In the genomic region with DNA sequence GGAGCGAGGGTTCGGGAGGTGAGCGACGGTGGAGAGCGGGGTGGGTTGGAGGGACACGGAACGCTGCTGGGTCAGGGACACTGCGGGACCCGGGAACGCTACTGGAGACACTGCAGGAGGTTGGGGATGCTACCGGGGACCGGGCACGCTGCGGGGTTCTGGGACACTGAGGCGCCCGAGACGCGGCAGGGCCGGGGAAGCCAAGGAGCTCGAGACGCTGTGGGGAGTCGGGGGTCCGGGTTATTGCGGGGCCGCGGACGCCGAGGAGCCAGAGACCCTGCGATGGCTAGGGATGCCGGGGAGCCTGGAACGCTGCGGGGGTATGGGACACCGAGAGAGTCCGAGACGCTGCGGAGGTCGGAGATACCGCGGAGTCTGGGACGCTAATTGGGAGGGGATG, we compare ENCODE assay signal across 8 mouse cellular contexts. TPM values are rescaled to one million over a fixed set of nuclear protein-coding genes. Genes with fewer than 3 reads are reported as not detected.
A peak's percentile ranks its signal among the peaks of the same experiment; 100 is the strongest.
DNase-seq lines count a peak whose midpoint lies in the region; ATAC-seq and TF ChIP-seq lines count a peak whose summit lies in the region.

No protein-coding gene starts in this region.

- peak overlapping the region; percentile 87 for H3K27ac ChIP-seq in heart, embryonic 10.5 days
- peak overlapping the region; percentile 55 for H3K27ac ChIP-seq in liver, embryonic 16.5 days (ENCODE audit: low read length)

- no peaks in the 10 kb centered on the region for H3K9me3 ChIP-seq in heart, embryonic 10.5 days
- no peaks in the 10 kb centered on the region for H3K9me3 ChIP-seq in G1E (replicated peaks)
- H3K9me3 ChIP-seq in liver, embryonic 16.5 days (replicated peaks; ENCODE audit: control insufficient read depth, low read length), result no peaks in the 10 kb centered on the region

- peaks cover 31% of the 10 kb centered on the region for H3K4me1 ChIP-seq in heart, embryonic 10.5 days
- H3K4me1 ChIP-seq in G1E (ENCODE audit: insufficient read depth, low read depth, low read length), result peaks cover 49% of the 10 kb centered on the region
- peaks cover 24% of the 10 kb centered on the region for H3K4me1 ChIP-seq in liver, embryonic 16.5 days (ENCODE audit: control insufficient read depth, low read depth, low read length)

- peak overlapping the region; percentile 95 for H3K4me2 ChIP-seq in liver, embryonic 16.5 days (ENCODE audit: low read depth, low read length)

- H3K36me3 ChIP-seq in heart, embryonic 10.5 days, result peaks cover 29% of the 10 kb centered on the region
- H3K36me3 ChIP-seq in G1E (replicated peaks), result peaks cover 38% of the 10 kb centered on the region
- peaks cover 10% of the 10 kb centered on the region for H3K36me3 ChIP-seq in liver, embryonic 16.5 days (ENCODE audit: control insufficient read depth, insufficient read depth)

- TF ChIP-seq CTCF in G1E (IDR thresholded peaks at IDR 0.05; ENCODE audit: low read depth, low read length), result no peak

- H3K27me3 ChIP-seq in heart, embryonic 10.5 days (ENCODE audit: insufficient read depth, poor library complexity, severe bottlenecking), result 0 out of 2 replicates have a peak, but pooled peaks cover 4% of the 10 kb centered on the region
- 0 out of 2 replicates have a peak, but pooled peaks cover 2% of the 10 kb centered on the region for H3K27me3 ChIP-seq in G1E (ENCODE audit: insufficient read depth, low read length)
- no peaks in the 10 kb centered on the region for H3K27me3 ChIP-seq in liver, embryonic 16.5 days (ENCODE audit: control insufficient read depth, insufficient read depth, low read depth, low read length)

- 0 out of 2 replicates have a peak, but pooled peaks have one; percentile 2 for ATAC-seq in G1E (ENCODE audit: extremely low read depth, insufficient number of reproducible peaks, low FRiP score, poor library complexity, severe bottlenecking)
- ATAC-seq in granulocyte monocyte progenitor cell, adult 5-6 weeks (replicated peaks; ENCODE audit: poor library complexity, severe bottlenecking), result peak; percentile 9
- ATAC-seq in liver, embryonic 16.5 days (ENCODE audit: low read depth), result peak; percentile 39

- under 1% methylated on average over 40 of the region's 40 CpGs for WGBS in heart, embryonic 10.5 days
- WGBS in liver, embryonic 16.5 days (ENCODE audit: insufficient replicate concordance), result under 1% methylated on average over 40 of the region's 40 CpGs

- peak overlapping the region; percentile 77 for H3K4me3 ChIP-seq in heart, embryonic 10.5 days
- H3K4me3 ChIP-seq in G1E (ENCODE audit: low read depth, low read length), result peak overlapping the region; percentile 100
- peak overlapping the region; percentile 90 for H3K4me3 ChIP-seq in liver, embryonic 16.5 days (ENCODE audit: low read depth, low read length)

- peak overlapping the region; percentile 82 for H3K9ac ChIP-seq in liver, embryonic 16.5 days (ENCODE audit: low read depth, low read length)

- DNase-seq in heart, embryonic 10.5 days (ENCODE audit: low spot score), result no peak
- no peak for DNase-seq in heart, postnatal 25 days (ENCODE audit: low spot score)
- peak; percentile 28 for DNase-seq in G1E (ENCODE audit: low spot score)
- DNase-seq in thymus, postnatal 10 days (ENCODE audit: low spot score in 2 of 2), result no peak
- no peak for DNase-seq in frontal cortex, postnatal 14 days (ENCODE audit: low spot score in 2 of 2)
- no peak for DNase-seq in Muller cell, postnatal 12 days (ENCODE audit: inconsistent ontology term)

- intact Hi-C loops in heart, postnatal 25 days (cut with DNase I), result loop anchor here (5.0 to 10.0 kb wide), 2 partner anchors 144 to 187 kb away; no protein-coding TSS in a partner anchor

RNA-seq across cellular contexts. Expression of a gene that starts 0.3 kb away (rescaled TPM):
- polyA plus RNA-seq in heart, embryonic 10.5 days (2016; fragmentation: Nextera tagmentation; extraction: Ambion mirVana), result 0.64 and 0.80 TPM in 2 replicates
- total RNA-seq in heart, postnatal 25 days (2021), result under 1 TPM; 0.42 to 0.62 TPM
- total RNA-seq in G1E (2014; fragmentation: Nextera tagmentation) (5.5 TPM in 2 replicates), G1E (2017) (2.0 and 2.3 TPM in 2 replicates)
- 0.54 and 0.67 TPM in 2 replicates for polyA plus RNA-seq in G1E (2012)
- total RNA-seq in granulocyte monocyte progenitor cell, adult 5-6 weeks (2014; fragmentation: Nextera tagmentation), result 0.80 and 0.92 TPM in 2 replicates
- total RNA-seq in granulocyte monocyte progenitor cell, adult 5-6 weeks (2017), result 0.90 and 0.93 TPM in 2 replicates
- polyA plus RNA-seq in liver, embryonic 16.5 days (2015; fragmentation: Nextera tagmentation; extraction: Ambion mirVana), result 0.19 and 0.20 TPM in 2 replicates

RNA-seq across cellular contexts. Expression of a gene that starts 22.7 kb away (rescaled TPM):
- 0.15 and 0.47 TPM in 2 replicates for polyA plus RNA-seq in heart, embryonic 10.5 days (2016; fragmentation: Nextera tagmentation; extraction: Ambion mirVana)
- 1 to 10 TPM; 1.5 to 1.6 TPM for total RNA-seq in heart, postnatal 25 days (2021)
- total RNA-seq in G1E (2014; fragmentation: Nextera tagmentation), result not detected in 2 replicates
- total RNA-seq in G1E (2017), result 0.05 TPM in 1 of 2 replicates, not detected in the other
- polyA plus RNA-seq in G1E (2012), result not detected in 2 replicates
- total RNA-seq in granulocyte monocyte progenitor cell, adult 5-6 weeks (2014; fragmentation: Nextera tagmentation), result 0.09 TPM in 1 of 2 replicates, not detected in the other
- total RNA-seq in granulocyte monocyte progenitor cell, adult 5-6 weeks (2017), result not detected in 2 replicates
- polyA plus RNA-seq in liver, embryonic 16.5 days (2015; fragmentation: Nextera tagmentation; extraction: Ambion mirVana), result 0.15 TPM in 1 of 2 replicates, not detected in the other
